Mouse (Mus musculus) neural tube, embryonic 11.5 days (tissue): ENCODE measurements around the gene Snw1. TPM values are rescaled to one million over a fixed set of nuclear protein-coding genes. Genes with fewer than 3 reads are reported as not detected.

Source experiments
- ATAC-seq: fragments of 200-750 bp; cut with Nextera tagmentation; 2 replicates; pipeline ENCODE4 v1.8.0; 2017; ENCODE audit warnings: moderate number of reproducible peaks, mild to moderate bottlenecking, moderate TSS enrichment, moderate library complexity; ENCODE audit not compliant: insufficient read depth, low FRiP score, low TSS enrichment
- DNase-seq: peaks from one replicate; pipeline ENCODE4 v3.0.0-alpha.2; 2015; ENCODE audit warnings: low spot score
- H3K27ac ChIP-seq: fragments of 300-500 bp; sonication (generic); 2 replicates; pipeline ENCODE4 v1.5.1; 2014; ENCODE audit warnings: low read depth, mild to moderate bottlenecking, low read length
- H3K27me3 ChIP-seq: fragments of 300-500 bp; sonication (generic); 2 replicates; pipeline ENCODE4 v1.6.1; 2014; ENCODE audit warnings: mild to moderate bottlenecking, low read length, mixed read lengths; ENCODE audit not compliant: control insufficient read depth, insufficient read depth
- H3K36me3 ChIP-seq: fragments of 300-500 bp; sonication (generic); 2 replicates; pipeline ENCODE4 v1.6.1; 2014; ENCODE audit warnings: mild to moderate bottlenecking, low read length, moderate library complexity, mixed read lengths; ENCODE audit not compliant: control insufficient read depth, insufficient read depth
- H3K4me1 ChIP-seq: fragments of 300-500 bp; sonication (generic); 2 replicates; pipeline ENCODE4 v1.6.1; 2014; ENCODE audit warnings: low read length, mixed read lengths; ENCODE audit not compliant: control insufficient read depth, insufficient read depth
- H3K4me2 ChIP-seq: fragments of 300-500 bp; sonication (generic); 2 replicates; pipeline ENCODE4 v1.6.1; 2014; ENCODE audit warnings: low read depth, mild to moderate bottlenecking, moderate library complexity
- H3K4me3 ChIP-seq: fragments of 300-500 bp; sonication (generic); 2 replicates; pipeline ENCODE4 v1.5.1; 2014; ENCODE audit warnings: low read depth, low read length
- H3K9ac ChIP-seq: fragments of 300-500 bp; sonication (generic); 2 replicates; pipeline ENCODE4 v1.6.1; 2014; ENCODE audit warnings: mild to moderate bottlenecking, low read length
- H3K9me3 ChIP-seq: fragments of 300-500 bp; sonication (generic); 2 replicates; pipeline ENCODE4 v1.6.1; 2016; ENCODE audit warnings: low read length; ENCODE audit not compliant: control insufficient read depth
- WGBS: fragments of 180-500 bp; shearing (Covaris S2); extraction: QIAGEN DNeasy Blood & Tissue Kit; methylation state at CpG from one replicate; pipeline ENCODE4 v1.1.7; 2014; 5-methylcytosine and 5-hydroxymethylcytosine counted together
- polyA plus RNA-seq: library from polyadenylated mRNA; unstranded; fragments of >200 nt; fragmentation: Nextera tagmentation; extraction: Ambion mirVana; gene quantifications from 2 replicates; pipeline ENCODE4 v1.2.1, GENCODE M21; 2014

Snw1 gene
- polyA plus RNA-seq, 1 experiment from 2014 or later = 159 TPM

GRCm38 (mm10) chr12:87470263-87471136, 1.6 kb downstream of the Snw1 start:
- Histone ChIP-seq H3K9me3 (no peaks in the 10 kb centered on the region), H3K27ac (no peak overlapping the region), H3K27me3 (no peaks in the 10 kb centered on the region), H3K4me3 (peak overlapping the region; percentile 69), H3K4me2 (peak overlapping the region; percentile 69), H3K9ac (no peak overlapping the region), H3K36me3 (no peaks in the 10 kb centered on the region; the same call in 1 of the 2 replicates), H3K4me1 (peaks cover 6% of the 10 kb centered on the region; the same call in 1 of the 2 replicates)
- DNase-seq (no peak), ATAC-seq (no peak)
- WGBS = 61% methylated on average over 7 of the region's 7 CpGs

- no peak overlapping the region for H3K9ac ChIP-seq
- DNase-seq (no peak), ATAC-seq (no peak)
- no peaks in the 10 kb centered on the region for H3K9me3 ChIP-seq
- WGBS = 87% methylated on average over 6 of the region's 6 CpGs
- H3K36me3 ChIP-seq = peaks cover 5% of the 10 kb centered on the region
- no peak overlapping the region for H3K4me3 ChIP-seq
- H3K27ac ChIP-seq = no peak overlapping the region
- no peaks in the 10 kb centered on the region for H3K4me1 ChIP-seq
- no peak overlapping the region for H3K4me2 ChIP-seq
- no peaks in the 10 kb centered on the region for H3K27me3 ChIP-seq
Measured at GRCm38 (mm10) chr12:87464678-87465297, 7.3 kb downstream of the Snw1 start.

GRCm38 (mm10) chr12:87449456-87449855, 22.6 kb downstream of the Snw1 start:
- 91% methylated on average over 9 of the region's 9 CpGs for WGBS
- Histone ChIP-seq H3K9ac (no peak overlapping the region), H3K4me1 (no peaks in the 10 kb centered on the region; the same call in 1 of the 2 replicates), H3K27me3 (no peaks in the 10 kb centered on the region), H3K4me2 (no peak overlapping the region), H3K4me3 (no peak overlapping the region), H3K27ac (no peak overlapping the region), H3K36me3 (peaks cover 18% of the 10 kb centered on the region), H3K9me3 (no peaks in the 10 kb centered on the region)
- no peak for DNase-seq
- ATAC-seq = no peak

GRCm38 (mm10) chr12:87444211-87444610, 27.9 kb downstream of the Snw1 start:
- H3K4me2 ChIP-seq = peak overlapping the region; percentile 45
- no peaks in the 10 kb centered on the region for H3K27me3 ChIP-seq
- peak overlapping the region; percentile 89; the same call in 1 of the 2 replicates for H3K9ac ChIP-seq
- DNase-seq (no peak), ATAC-seq (0 out of 2 replicates have a peak, but pooled peaks have one; percentile 24)
- no peaks in the 10 kb centered on the region; the same call in 1 of the 2 replicates for H3K4me1 ChIP-seq
- 5% methylated on average over 16 of the region's 16 CpGs for WGBS
- no peak overlapping the region for H3K27ac ChIP-seq
- peaks cover 14% of the 10 kb centered on the region for H3K36me3 ChIP-seq
- peak overlapping the region; percentile 71 for H3K4me3 ChIP-seq
- no peaks in the 10 kb centered on the region for H3K9me3 ChIP-seq

GRCm38 (mm10) chr12:87443700-87444122, 28.4 kb downstream of the Snw1 start, which contains the start of the genes Slirp and Alkbh1:
Gene Slirp, plus strand, starts transcription at chr12:87443896.
Gene Alkbh1, minus strand, starts transcription at chr12:87444017.
- Histone ChIP-seq H3K27me3 (no peaks in the 10 kb centered on the region), H3K9ac (peak within 1 kb of the TSS; percentile 89), H3K9me3 (no peaks in the 10 kb centered on the region), H3K27ac (no peak within 1 kb of the TSS), H3K4me1 (no peaks in the 10 kb centered on the region; the same call in 1 of the 2 replicates), H3K4me2 (peak within 1 kb of the TSS; percentile 50), H3K4me3 (peak within 1 kb of the TSS; percentile 71), H3K36me3 (peaks cover 14% of the 10 kb centered on the region)
- 0% methylated on average over 28 of the region's 28 CpGs for WGBS
- ATAC-seq = peak; percentile 95
- DNase-seq = peak; percentile 91

GRCm38 (mm10) chr12:87443115-87443699, 28.9 kb downstream of the Snw1 start:
- Histone ChIP-seq H3K27ac (no peak overlapping the region), H3K27me3 (no peaks in the 10 kb centered on the region), H3K9ac (peak overlapping the region; percentile 89), H3K36me3 (peaks cover 12% of the 10 kb centered on the region; the same call in 1 of the 2 replicates), H3K4me1 (no peaks in the 10 kb centered on the region; the same call in 1 of the 2 replicates), H3K9me3 (no peaks in the 10 kb centered on the region), H3K4me3 (peak overlapping the region; percentile 71), H3K4me2 (peak overlapping the region; percentile 50)
- under 1% methylated on average over 33 of the region's 33 CpGs for WGBS
- no peak for DNase-seq
- peak; percentile 82 for ATAC-seq

GRCm38 (mm10) chr12:87442177-87443114, 29.6 kb downstream of the Snw1 start:
- H3K9me3 ChIP-seq = no peaks in the 10 kb centered on the region
- peak overlapping the region; percentile 89 for H3K9ac ChIP-seq
- no peaks in the 10 kb centered on the region; the same call in 1 of the 2 replicates for H3K4me1 ChIP-seq
- H3K36me3 ChIP-seq = peaks cover 12% of the 10 kb centered on the region; the same call in 1 of the 2 replicates
- ATAC-seq = no peak
- peak; percentile 32 for DNase-seq
- WGBS = 38% methylated on average over 12 of the region's 12 CpGs
- H3K4me3 ChIP-seq = peak overlapping the region; percentile 71
- peak overlapping the region; percentile 50 for H3K4me2 ChIP-seq
- H3K27me3 ChIP-seq = no peaks in the 10 kb centered on the region
- no peak overlapping the region for H3K27ac ChIP-seq
